Comparison of ENCODE assay signal across 12 mouse cellular contexts in genomic region chr7:70332926-70333664, GRCm38 (mm10). TPM values are rescaled to one million over a fixed set of nuclear protein-coding genes. Genes with fewer than 3 reads are reported as not detected.
DNase-seq lines count a peak whose midpoint lies in the region; ATAC-seq lines count a peak whose summit lies in the region.
"Had no signal": no experiment of that assay in that cellular context is flagged by ENCODE, and none has a peak within 500 bp of the region (broad histone marks: within the 10 kb centered on the region; RNA-seq: fewer than 3 reads in every experiment).

No protein-coding gene starts in this region.

- H3K4me1 ChIP-seq in kidney, embryonic 15.5 days = peaks cover 82% of the 10 kb centered on the region
- peaks cover 92% of the 10 kb centered on the region for H3K4me1 ChIP-seq in forebrain, embryonic 10.5 days
- H3K4me1 ChIP-seq in hindbrain, embryonic 15.5 days (replicated peaks) = peaks cover 37% of the 10 kb centered on the region
- peaks cover 33% of the 10 kb centered on the region for H3K4me1 ChIP-seq in heart, embryonic 12.5 days (replicated peaks)

- DNase-seq in kidney, postnatal 36 days = no peak
- DNase-seq in forebrain, embryonic 10.5 days (ENCODE audit: extremely low spot score, low spot score) = peak; percentile 41
- DNase-seq in retina, embryonic 14.5 days (ENCODE audit: low spot score) = peak; percentile 19
- DNase-seq in right cerebral cortex, adult 18-20 months = no peak
- DNase-seq in cerebellum, adult 18-20 months = no peak
- DNase-seq: thymus, adult 18-20 months had no signal

- H3K9me3 ChIP-seq in kidney, embryonic 15.5 days (replicated peaks) = no peaks in the 10 kb centered on the region
- no peaks in the 10 kb centered on the region for H3K9me3 ChIP-seq in forebrain, embryonic 10.5 days
- no peaks in the 10 kb centered on the region for H3K9me3 ChIP-seq in hindbrain, embryonic 15.5 days
- H3K9me3 ChIP-seq in heart, embryonic 12.5 days (replicated peaks) = no peaks in the 10 kb centered on the region
- H3K9me3 ChIP-seq: heart, embryonic 10.5 days; limb, embryonic 15.5 days had no signal

- peak overlapping the region; percentile 83 for H3K4me2 ChIP-seq in kidney, embryonic 15.5 days
- peak overlapping the region; percentile 63 for H3K4me2 ChIP-seq in hindbrain, embryonic 15.5 days
- H3K4me2 ChIP-seq in heart, embryonic 12.5 days = no peak overlapping the region

- H3K27me3 ChIP-seq in kidney, embryonic 15.5 days = peaks cover 42% of the 10 kb centered on the region
- peaks cover 100% of the 10 kb centered on the region for H3K27me3 ChIP-seq in forebrain, embryonic 10.5 days (ENCODE audit: poor library complexity, severe bottlenecking)
- peaks cover 59% of the 10 kb centered on the region for H3K27me3 ChIP-seq in hindbrain, embryonic 15.5 days
- peaks cover 89% of the 10 kb centered on the region for H3K27me3 ChIP-seq in heart, embryonic 12.5 days (replicated peaks)

- no peak overlapping the region for H3K9ac ChIP-seq in kidney, embryonic 15.5 days
- no peak overlapping the region for H3K9ac ChIP-seq in hindbrain, embryonic 15.5 days
- H3K9ac ChIP-seq in heart, embryonic 12.5 days = no peak overlapping the region
- H3K9ac ChIP-seq: limb, embryonic 15.5 days had no signal

- no peak overlapping the region for H3K4me3 ChIP-seq in kidney, embryonic 15.5 days (replicated peaks)
- H3K4me3 ChIP-seq in forebrain, embryonic 10.5 days = peak overlapping the region; percentile 57
- no peak overlapping the region for H3K4me3 ChIP-seq in hindbrain, embryonic 15.5 days
- no peak overlapping the region for H3K4me3 ChIP-seq in heart, embryonic 12.5 days
- H3K4me3 ChIP-seq: limb, embryonic 15.5 days had no signal

- no peaks in the 10 kb centered on the region for H3K36me3 ChIP-seq in kidney, embryonic 15.5 days
- no peaks in the 10 kb centered on the region for H3K36me3 ChIP-seq in forebrain, embryonic 10.5 days (replicated peaks)
- H3K36me3 ChIP-seq in hindbrain, embryonic 15.5 days = no peaks in the 10 kb centered on the region
- H3K36me3 ChIP-seq in heart, embryonic 12.5 days = no peaks in the 10 kb centered on the region
- H3K36me3 ChIP-seq: heart, embryonic 10.5 days; limb, embryonic 15.5 days had no signal

- peak overlapping the region; percentile 92; the same call in 1 of the 2 replicates for H3K27ac ChIP-seq in kidney, embryonic 15.5 days
- H3K27ac ChIP-seq in forebrain, embryonic 10.5 days = peak overlapping the region; percentile 93
- peak overlapping the region; percentile 73; the same call in 1 of the 2 replicates for H3K27ac ChIP-seq in hindbrain, embryonic 15.5 days (replicated peaks)
- H3K27ac ChIP-seq in heart, embryonic 12.5 days (ENCODE audit: poor library complexity, severe bottlenecking) = no peak overlapping the region
- H3K27ac ChIP-seq: heart, embryonic 10.5 days; limb, embryonic 15.5 days had no signal

- 33% methylated on average over 14 of the region's 14 CpGs for WGBS in kidney, embryonic 15.5 days
- 3% methylated on average over 14 of the region's 14 CpGs for WGBS in forebrain, embryonic 10.5 days
- WGBS in hindbrain, embryonic 15.5 days = 16% methylated on average over 14 of the region's 14 CpGs
- WGBS in heart, embryonic 12.5 days = 12% methylated on average over 14 of the region's 14 CpGs

- no peak for ATAC-seq in kidney, embryonic 15.5 days (replicated peaks; ENCODE audit: low FRiP score)
- no peak for ATAC-seq in hindbrain, embryonic 15.5 days (ENCODE audit: low FRiP score, low read depth)
- ATAC-seq in heart, embryonic 12.5 days (ENCODE audit: insufficient number of reproducible peaks, low FRiP score) = no peak
- ATAC-seq: intestine, embryonic 16.5 days had no signal

RNA-seq across cellular contexts. Expression of gene Nr2f2, which starts 33.4 kb away (rescaled TPM):
- 230 and 240 TPM in 2 replicates for polyA plus RNA-seq in kidney, embryonic 15.5 days (2015; fragmentation: Nextera tagmentation; extraction: Ambion mirVana)
- 82.3 and 82.7 TPM in 2 replicates for polyA plus RNA-seq in forebrain, embryonic 10.5 days (2016; fragmentation: Nextera tagmentation; extraction: Ambion mirVana)
- 87.2 and 90.1 TPM in 2 replicates for polyA plus RNA-seq in hindbrain, embryonic 15.5 days (2015; fragmentation: Nextera tagmentation; extraction: Ambion mirVana)
- 26.5 and 27.7 TPM in 2 replicates for polyA plus RNA-seq in heart, embryonic 12.5 days (2016; fragmentation: Nextera tagmentation; extraction: Ambion mirVana)

Comparison
In these comparisons a context has a peak if more than half of its experiments do, and no peak if none do; other contexts are left out.
1. DNase-seq: peak in forebrain, embryonic 10.5 days (single experiment) and retina, embryonic 14.5 days (single experiment); none in kidney, postnatal 36 days (0 of 2), right cerebral cortex, adult 18-20 months (single experiment) and cerebellum, adult 18-20 months (0 of 2).